Mouse (Mus musculus) cerebellum, adult 8-10 months (tissue): ENCODE results near the gene Stk33.
A peak's percentile ranks its signal among the peaks of the same experiment; 100 is the strongest.

ENCODE experiments used
- DNase-seq: peaks from one replicate; pipeline ENCODE4 v3.0.0; 2022

Gene Stk33

DNA sequence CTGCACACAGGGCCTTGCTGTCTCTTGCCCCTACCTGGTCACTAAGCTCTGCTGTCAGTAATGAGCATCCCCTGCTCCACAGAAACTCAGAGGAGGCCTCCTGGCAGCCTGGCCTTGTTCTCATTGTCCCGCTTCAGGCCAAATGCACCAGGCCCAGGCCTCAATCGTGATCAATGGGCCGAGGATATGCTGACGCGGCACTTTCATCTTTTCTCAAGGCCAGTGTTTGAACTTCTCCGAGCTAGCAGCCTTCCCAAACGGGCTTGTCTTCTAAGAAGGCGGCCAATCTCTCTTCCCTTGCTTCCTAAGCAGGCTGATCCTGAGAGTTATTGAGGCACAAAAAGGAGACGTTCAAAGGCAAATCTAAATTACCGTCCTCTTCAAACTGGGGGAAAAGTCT is 200.2 kb downstream of the Stk33 start:
- DNase-seq, result no peak

DNA sequence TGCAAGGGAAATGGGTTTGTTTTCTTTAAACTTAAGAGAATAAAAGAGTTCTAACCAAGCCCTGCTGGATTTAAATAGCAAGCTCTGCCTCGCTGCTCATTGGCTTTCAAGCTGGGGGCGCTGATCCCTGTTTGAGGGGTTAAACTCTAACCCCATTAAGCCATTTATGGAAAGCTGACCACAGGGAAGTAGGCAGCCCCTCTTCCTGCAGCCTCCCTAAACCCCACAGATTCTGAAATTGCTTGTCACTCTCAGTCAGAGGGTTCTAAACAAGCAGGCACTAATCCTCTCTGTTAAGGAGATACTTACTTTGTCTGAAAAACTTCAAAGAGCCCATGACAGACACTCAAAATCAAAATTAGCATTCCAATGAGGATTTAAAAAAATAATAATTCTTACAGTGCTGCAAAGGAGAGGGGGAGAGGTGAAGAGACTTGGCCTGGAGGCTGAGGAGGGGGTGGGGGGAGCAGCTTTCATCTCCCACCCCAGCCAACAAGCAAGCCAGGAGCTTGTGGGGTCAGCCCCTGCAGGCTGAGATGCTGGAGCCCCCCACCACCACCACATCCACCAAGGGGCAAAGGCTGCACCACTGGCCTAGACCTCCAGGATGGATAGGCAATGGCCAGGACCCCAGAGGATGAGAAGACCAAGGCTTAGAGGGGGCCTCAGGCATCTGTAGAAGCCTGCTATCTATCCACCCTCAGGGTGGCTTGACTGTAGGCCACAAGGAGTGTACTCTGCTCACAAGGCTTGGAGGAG is 203.8 kb downstream of the Stk33 start:
- no peak for DNase-seq

DNA sequence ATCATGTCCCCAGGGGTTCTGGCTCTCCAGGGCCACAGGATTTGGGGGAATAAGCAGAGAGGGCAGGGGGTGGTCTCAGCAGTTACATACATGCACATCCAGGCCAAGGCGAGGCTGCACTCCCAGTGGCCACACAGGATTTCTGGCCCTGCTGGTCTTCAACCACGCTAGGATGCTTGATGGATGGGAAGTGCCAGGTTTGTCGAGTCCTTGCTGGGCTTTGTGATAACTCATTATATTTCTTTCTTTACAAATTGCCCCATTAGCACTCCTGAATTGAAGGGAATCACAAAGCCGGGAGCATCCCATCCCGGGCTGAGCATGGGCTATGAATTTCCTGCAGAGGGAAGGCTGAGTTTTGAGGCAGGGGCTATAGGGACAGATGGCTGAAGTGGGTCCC is 204.4 kb downstream of the Stk33 start:
- DNase-seq, result no peak

DNA sequence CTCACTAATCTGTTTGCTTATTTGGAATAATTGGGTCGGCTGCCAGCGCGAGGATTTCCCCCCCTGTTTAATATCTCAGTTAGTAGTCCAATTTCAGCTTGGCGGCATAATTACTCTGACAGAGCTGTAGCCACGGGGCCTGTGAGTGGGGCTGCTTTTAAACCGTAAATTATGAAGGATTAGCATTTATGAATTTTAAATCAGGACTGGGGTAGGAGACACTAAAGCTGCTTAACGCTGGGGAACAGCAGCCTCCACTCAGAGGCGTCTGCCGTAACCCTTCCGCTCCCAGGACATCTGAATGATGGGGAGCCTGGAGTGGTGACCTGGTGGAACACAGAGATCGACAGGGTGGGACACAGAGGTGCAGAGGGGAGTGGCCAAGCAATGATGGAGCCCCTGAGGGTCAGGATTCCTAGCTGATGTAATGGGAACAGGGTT is 207.0 kb downstream of the Stk33 start:
- no peak for DNase-seq

DNA sequence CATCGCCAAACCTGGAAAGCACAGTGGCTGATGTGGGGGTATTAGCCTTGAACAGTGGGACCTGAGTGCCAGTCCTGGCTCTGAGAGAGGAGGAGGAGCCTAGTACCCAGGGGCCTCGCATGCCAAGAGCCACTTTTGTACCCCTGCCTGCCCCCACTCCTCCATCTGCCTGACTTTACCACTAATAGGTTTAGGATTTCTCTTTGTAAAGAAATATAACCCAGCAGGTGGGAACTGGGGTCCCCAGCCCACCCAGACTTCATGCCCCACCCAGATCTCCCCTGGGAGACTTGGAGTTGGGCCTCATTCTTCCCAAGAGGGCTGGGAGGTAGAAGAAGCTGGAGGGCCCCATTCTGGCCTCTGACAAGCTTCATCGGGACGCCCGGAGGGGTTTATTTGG is 207.6 kb downstream of the Stk33 start:
- DNase-seq, result no peak

DNA sequence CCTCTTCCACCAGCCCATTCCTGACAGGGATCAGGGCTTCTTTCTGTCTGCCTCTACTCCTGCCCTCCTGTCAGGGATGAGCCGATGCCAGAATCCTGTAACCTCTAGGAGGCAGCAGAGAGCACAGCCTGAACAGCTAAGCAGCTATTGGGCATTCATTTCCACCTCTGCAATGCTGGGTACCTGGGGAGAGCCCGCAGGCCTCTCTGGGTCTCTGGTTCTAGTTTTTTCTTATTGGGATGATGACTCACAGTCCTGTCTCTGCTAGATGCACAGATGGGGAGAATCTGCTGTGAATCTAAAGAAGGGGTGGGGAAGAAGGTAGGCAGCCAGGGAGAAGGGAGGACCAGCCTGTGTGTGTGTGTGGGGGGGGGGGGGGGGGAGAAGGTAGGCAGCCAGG is 208.1 kb downstream of the Stk33 start:
- DNase-seq, result peak; percentile 74
